Mouse (Mus musculus) adrenal gland, postnatal 0 days (tissue): Measurements from ENCODE around the gene Trpm6. TPM values are rescaled to one million over a fixed set of nuclear protein-coding genes. Genes with fewer than 3 reads are reported as not detected.

Experiments
- polyA plus RNA-seq: library from polyadenylated mRNA; unstranded; fragments of >200 nt; fragmentation: Nextera tagmentation; extraction: Ambion mirVana; gene quantifications from 2 replicates; pipeline ENCODE4 v1.2.1, GENCODE M21; 2015

Gene Trpm6
- 0.03 and 0.23 TPM in 2 replicates for polyA plus RNA-seq

DNA sequence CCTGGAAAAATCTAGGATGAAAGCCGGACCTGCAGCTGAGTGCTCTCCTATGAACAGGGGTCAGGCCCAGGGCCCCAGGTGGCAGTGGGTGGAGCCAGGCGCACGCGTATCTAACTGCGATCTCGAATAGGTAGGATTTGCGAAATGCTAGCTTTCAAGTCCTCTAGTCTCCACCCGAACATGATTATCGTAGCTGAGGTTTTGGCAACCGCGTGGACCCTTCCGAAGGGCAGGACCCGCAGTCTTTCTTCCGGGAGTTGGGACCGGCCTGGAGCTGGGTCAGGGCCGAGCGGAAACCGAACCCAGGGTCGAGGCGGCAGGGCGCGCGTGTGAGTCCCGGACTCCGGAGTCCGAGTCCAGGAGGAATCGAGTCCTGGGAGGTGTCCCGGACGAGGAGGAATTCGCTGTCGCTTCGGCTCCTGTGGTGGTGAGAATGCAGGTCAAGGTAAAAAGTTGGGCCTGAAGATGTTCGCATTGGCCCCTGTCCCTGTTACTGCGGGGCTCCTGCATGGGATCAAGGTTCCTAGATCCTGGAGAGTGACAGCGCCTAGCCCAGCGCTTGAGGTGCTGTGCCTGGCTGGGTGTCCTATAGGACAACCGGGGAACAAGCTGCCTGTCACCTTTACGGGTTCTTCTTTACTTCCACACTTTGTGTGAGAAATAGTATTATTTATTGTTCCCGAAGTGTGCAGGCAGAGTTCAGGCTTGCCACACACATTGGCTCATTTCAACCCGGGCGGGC lies at the start of gene Trpm6:
Trpm6 (plus strand) TSS at position 386 of the 742 bp plus-strand sequence.

DNA sequence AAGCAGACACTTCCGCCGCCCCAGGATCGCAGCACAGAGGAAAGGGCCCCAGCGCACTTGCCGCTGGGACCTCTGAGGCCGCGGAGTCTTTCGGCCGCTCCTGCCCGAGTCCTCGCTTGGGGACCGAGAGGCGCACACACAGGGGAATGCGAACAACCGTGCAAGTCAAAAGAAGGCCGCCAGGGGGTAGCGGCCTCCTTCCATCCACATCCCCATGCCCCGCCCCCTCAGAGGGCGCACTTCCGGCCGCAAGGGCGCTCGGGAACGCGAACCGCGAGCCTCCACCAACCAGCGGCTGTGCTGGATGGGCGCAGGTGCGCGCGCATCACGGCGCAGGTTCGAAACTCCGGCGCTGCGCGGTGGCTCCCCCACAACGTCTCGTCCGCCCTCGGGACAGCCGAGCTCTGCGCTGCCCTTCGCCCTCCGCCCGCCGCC lies 36.9 kb upstream of the Trpm6 start, which contains the start of gene D030056L22Rik:
D030056L22Rik (plus strand) TSS at position 328 of the 435 bp plus-strand sequence.

Other genes with a start within 250 kb of the Trpm6 start
- 111 and 143 TPM in 2 replicates for gene Ostf1, start 118.2 kb upstream of the Trpm6 start, polyA plus RNA-seq
- 4.7 and 8.9 TPM in 2 replicates for gene Nmrk1, start 118.0 kb upstream of the Trpm6 start, polyA plus RNA-seq
- 24.5 and 33.0 TPM in 2 replicates for gene Carnmt1, start 79.2 kb upstream of the Trpm6 start, polyA plus RNA-seq
- 25.6 and 27.6 TPM in 2 replicates for gene D030056L22Rik, start 36.8 kb upstream of the Trpm6 start, polyA plus RNA-seq